Mouse (Mus musculus) kidney, adult 10 weeks (tissue): ENCODE results near the gene Tbc1d15. TPM values are rescaled to one million over a fixed set of nuclear protein-coding genes. Genes with fewer than 3 reads are reported as not detected.

ENCODE experiments used
- polyA plus RNA-seq: library from polyadenylated mRNA; stranded (reverse); fragments of 350-450 nt; fragmentation: Illumina TruSeq; extraction: RNeasy Lipid Tissue Mini Kit (QIAGEN cat#74804); gene quantifications from one replicate; pipeline ENCODE4 v1.2.3, GENCODE M21; 2014; ENCODE audit warnings: low read depth, low replicate concordance

Gene Tbc1d15
- 81.5 TPM for polyA plus RNA-seq

DNA sequence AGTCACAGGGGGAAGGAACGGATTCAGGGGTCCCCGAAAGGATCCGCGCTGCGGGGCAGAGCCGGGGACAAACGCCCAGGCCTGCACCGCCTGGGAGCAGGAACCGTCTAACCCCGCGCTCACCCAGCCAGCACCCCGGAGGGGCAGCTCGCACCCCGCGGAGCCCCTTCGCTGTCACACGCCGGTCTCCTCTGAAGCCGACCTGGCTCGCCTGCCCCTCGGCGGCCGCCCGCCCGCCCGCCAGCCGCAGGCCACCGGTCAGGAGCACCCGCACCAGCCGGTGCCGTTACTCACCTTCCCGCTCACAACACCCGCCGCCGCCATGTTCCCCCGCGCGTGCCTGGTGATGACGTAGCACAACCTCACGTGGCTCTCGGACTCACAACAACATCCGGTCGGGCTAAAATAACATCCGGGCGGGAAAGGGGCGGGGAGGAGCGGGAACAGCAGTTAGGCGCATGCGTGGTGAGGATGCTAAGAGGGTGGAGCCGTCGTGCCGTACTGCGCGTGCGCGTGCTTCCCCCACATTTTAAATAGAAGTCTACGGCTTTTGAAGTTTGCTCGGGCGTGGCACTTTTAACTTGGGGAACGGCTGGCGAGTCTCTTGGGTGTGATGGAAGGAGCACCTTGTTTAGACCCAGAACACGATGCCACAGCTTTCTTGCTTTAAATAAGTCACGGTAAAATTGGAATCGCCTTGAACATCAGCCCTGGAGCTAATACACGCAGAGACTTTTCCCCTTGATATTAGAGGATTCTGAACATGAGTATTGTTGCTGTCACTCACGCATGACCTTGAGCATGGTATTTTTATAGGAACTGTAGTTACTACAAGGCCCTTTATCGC lies at the start of gene Tbc1d15:
TSS of gene Tbc1d15 (minus strand) at position 380 of the 847 bp plus-strand sequence.

DNA sequence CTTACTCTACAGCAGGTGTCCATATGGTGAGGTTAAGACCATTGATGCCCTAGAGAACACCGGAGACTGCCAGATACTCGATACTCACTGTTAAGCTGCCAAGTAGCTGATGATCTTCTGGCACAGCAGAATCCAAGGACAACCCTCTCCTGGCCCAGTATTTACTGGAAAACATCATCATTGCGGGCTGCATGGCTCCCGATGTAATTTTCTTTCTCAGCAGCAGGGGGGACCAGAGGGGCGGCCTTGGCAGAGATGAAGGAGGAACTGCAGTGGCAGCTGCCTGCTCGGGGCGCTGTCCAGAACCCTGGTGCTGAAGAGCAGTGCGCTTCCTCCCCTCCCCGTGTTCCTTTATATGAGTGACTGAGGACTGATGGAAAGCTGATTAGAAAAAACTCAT lies 66.6 kb downstream of the Tbc1d15 start, which contains the start of gene Tph2:
TSS of gene Tph2 (minus strand) at position 326 of the 400 bp plus-strand sequence.

Other genes with a start within 250 kb of the Tbc1d15 start
- gene Tph2, start 66.4 kb downstream of the Tbc1d15 start, polyA plus RNA-seq = not detected
- 96.2 TPM for gene Rab21, start 64.1 kb upstream of the Tbc1d15 start, polyA plus RNA-seq
- gene Tmem19, start 111.0 kb upstream of the Tbc1d15 start, polyA plus RNA-seq = 139 TPM
- 43.9 TPM for gene Thap2, start 133.0 kb upstream of the Tbc1d15 start, polyA plus RNA-seq
- 95.6 TPM for gene Zfc3h1, start 133.5 kb upstream of the Tbc1d15 start, polyA plus RNA-seq